Mouse (Mus musculus) heart, embryonic 16.5 days (tissue): Measurements from ENCODE around the gene Ufd1. TPM values are rescaled to one million over a fixed set of nuclear protein-coding genes. Genes with fewer than 3 reads are reported as not detected.
A peak's percentile ranks its signal among the peaks of the same experiment; 100 is the strongest.

Source experiments
- ATAC-seq: fragments of 200-750 bp; cut with Nextera tagmentation; replicated peaks from 2 replicates; pipeline ENCODE4 v1.8.0; 2017; ENCODE audit warnings: moderate number of reproducible peaks; ENCODE audit not compliant: insufficient read depth, low FRiP score; ENCODE audit errors: extremely low read depth
- H3K27ac ChIP-seq: fragments of 300-500 bp; sonication (generic); 2 replicates; pipeline ENCODE4 v1.5.1; 2014; ENCODE audit warnings: mild to moderate bottlenecking, low read length, control low read depth, moderate library complexity
- H3K27me3 ChIP-seq: fragments of 300-500 bp; sonication (generic); 2 replicates; pipeline ENCODE4 v1.6.1; 2014; ENCODE audit warnings: low read length, mixed read lengths; ENCODE audit not compliant: control insufficient read depth, insufficient read depth
- H3K36me3 ChIP-seq: fragments of 300-500 bp; sonication (generic); 2 replicates; pipeline ENCODE4 v1.6.1; 2014; ENCODE audit not compliant: control insufficient read depth, insufficient read depth
- H3K4me1 ChIP-seq: fragments of 300-500 bp; sonication (generic); 2 replicates; pipeline ENCODE4 v1.6.1; 2014; ENCODE audit warnings: low read length, mixed read lengths; ENCODE audit not compliant: control insufficient read depth, insufficient read depth
- H3K4me2 ChIP-seq: fragments of 300-500 bp; sonication (generic); 2 replicates; pipeline ENCODE4 v1.6.1; 2014; ENCODE audit warnings: low read depth, mild to moderate bottlenecking, control low read depth, low read length
- H3K4me3 ChIP-seq: fragments of 300-500 bp; sonication (generic); 2 replicates; pipeline ENCODE4 v1.5.1; 2014; ENCODE audit warnings: mild to moderate bottlenecking, control low read depth, low read length
- H3K9ac ChIP-seq: fragments of 300-500 bp; sonication (generic); 2 replicates; pipeline ENCODE4 v1.6.1; 2014; ENCODE audit warnings: low read length, control low read depth
- H3K9me3 ChIP-seq: fragments of 300-500 bp; sonication (generic); replicated peaks from 2 replicates; pipeline ENCODE4 v1.6.1; 2016; ENCODE audit warnings: low read length; ENCODE audit not compliant: control insufficient read depth
- WGBS: fragments of 180-500 bp; shearing (Covaris S2); extraction: QIAGEN DNeasy Blood & Tissue Kit; methylation state at CpG from one replicate; pipeline ENCODE4 v1.1.7; 2014; 5-methylcytosine and 5-hydroxymethylcytosine counted together
- polyA plus RNA-seq: library from polyadenylated mRNA; unstranded; fragments of >200 nt; fragmentation: Nextera tagmentation; extraction: Ambion mirVana; gene quantifications from 2 replicates; pipeline ENCODE4 v1.2.1, GENCODE M21; 2015

The Ufd1 gene
- polyA plus RNA-seq, 1 experiment from 2014 or later, result 75.5 TPM

DNA sequence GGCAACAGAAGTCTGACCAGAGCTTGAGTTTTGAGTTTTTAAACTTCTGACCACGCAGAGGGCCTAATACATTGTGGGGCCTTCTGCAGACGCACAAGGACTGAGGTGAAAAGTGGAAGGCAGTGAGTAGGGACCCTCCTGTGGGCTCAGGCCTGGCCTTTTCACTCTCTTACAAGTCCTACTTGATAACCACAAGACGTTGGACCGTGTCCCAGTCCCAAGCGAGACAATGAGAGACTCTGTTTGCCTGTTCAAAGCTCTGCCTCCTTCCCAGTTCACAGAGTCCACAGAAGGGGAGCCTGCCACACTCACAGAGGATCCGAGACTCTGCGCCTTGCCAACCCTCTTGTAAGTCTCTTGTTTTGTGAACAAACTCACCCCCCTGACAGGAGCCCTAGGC, 14.9 kb upstream of the Ufd1 start:
- Histone ChIP-seq H3K9me3 (no peaks in the 10 kb centered on the region), H3K4me2 (no peak overlapping the region), H3K27me3 (no peaks in the 10 kb centered on the region), H3K27ac (no peak overlapping the region), H3K4me1 (no peaks in the 10 kb centered on the region), H3K9ac (0 out of 2 replicates have a peak overlapping the region, but pooled peaks have one; percentile 13), H3K4me3 (no peak overlapping the region), H3K36me3 (peaks cover 38% of the 10 kb centered on the region)
- 86% methylated on average over 7 of the region's 7 CpGs for WGBS
- no peak for ATAC-seq

DNA sequence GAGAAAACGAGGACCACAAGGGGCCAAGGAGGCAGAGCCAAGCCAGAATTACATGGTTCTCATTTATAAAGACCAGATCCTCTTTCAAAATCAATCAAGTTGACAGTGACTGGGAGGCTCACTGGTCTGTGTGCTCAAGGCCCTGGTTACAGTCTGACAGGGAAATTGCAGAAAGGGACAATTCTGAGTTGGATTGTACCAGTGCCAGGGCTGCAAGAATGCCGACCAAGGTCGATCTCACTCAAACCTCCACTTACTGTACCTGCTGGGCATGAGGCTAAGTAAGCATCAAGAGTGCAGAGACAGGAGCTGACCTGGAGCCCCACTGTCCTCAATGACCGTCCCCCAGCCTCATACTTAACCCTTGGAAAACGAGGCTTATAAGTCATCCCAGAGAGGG, 13.4 kb upstream of the Ufd1 start:
- no peak overlapping the region for H3K4me3 ChIP-seq
- H3K9me3 ChIP-seq, result no peaks in the 10 kb centered on the region
- no peak overlapping the region for H3K27ac ChIP-seq
- no peaks in the 10 kb centered on the region for H3K4me1 ChIP-seq
- no peak for ATAC-seq
- H3K9ac ChIP-seq, result no peak overlapping the region
- no peak overlapping the region for H3K4me2 ChIP-seq
- 91% methylated on average over 5 of the region's 5 CpGs for WGBS
- H3K36me3 ChIP-seq, result peaks cover 34% of the 10 kb centered on the region
- no peaks in the 10 kb centered on the region for H3K27me3 ChIP-seq

DNA sequence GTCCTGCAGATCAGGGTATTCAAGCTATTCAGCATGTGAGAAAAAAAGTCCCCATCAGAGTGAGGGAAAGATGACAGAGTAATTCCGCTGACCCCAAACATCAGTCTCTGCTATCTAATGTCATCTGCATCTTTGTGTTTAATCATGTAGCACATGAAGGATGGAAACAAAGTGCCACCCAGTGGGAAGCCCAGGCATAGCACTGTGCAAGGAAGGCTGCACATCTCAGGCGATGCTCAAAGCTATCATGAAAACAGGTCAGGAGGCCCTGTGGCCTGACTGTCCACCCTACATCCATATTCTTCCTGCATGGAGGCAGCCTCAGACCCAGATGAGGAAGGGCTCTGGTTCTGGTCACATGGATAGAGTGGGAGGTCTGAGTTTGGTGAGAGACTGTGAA, 12.7 kb upstream of the Ufd1 start:
- no peak overlapping the region for H3K4me3 ChIP-seq
- no peaks in the 10 kb centered on the region for H3K4me1 ChIP-seq
- no peak overlapping the region for H3K9ac ChIP-seq
- ATAC-seq, result no peak
- H3K36me3 ChIP-seq, result peaks cover 31% of the 10 kb centered on the region
- no peaks in the 10 kb centered on the region for H3K9me3 ChIP-seq
- no peak overlapping the region for H3K27ac ChIP-seq
- WGBS, result 73% methylated on average over 2 of the region's 2 CpGs
- no peak overlapping the region for H3K4me2 ChIP-seq
- no peaks in the 10 kb centered on the region for H3K27me3 ChIP-seq

DNA sequence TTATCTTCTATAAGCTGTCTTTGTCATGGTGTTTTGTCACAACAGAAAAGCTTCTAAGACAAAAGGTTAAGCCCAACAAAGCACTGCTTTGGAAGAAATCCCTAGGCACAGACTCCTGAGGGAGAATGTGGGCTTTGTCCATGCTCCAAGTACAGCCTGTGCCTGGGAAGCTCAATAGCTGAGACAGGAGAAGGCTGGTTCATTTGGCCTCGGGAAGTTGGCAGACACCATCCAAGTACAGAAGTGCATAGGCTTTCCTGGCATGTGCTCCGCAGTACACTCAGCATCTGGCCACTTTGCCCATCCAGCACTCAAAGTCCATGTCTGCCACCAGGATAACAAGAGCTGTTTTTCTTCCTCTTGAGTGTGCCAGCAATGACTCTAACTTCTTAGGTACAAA, 5.8 kb upstream of the Ufd1 start:
- no peak for ATAC-seq
- no peaks in the 10 kb centered on the region for H3K9me3 ChIP-seq
- H3K4me3 ChIP-seq, result no peak overlapping the region
- no peaks in the 10 kb centered on the region for H3K27me3 ChIP-seq
- peaks cover 47% of the 10 kb centered on the region for H3K36me3 ChIP-seq
- no peak overlapping the region for H3K9ac ChIP-seq
- H3K4me2 ChIP-seq, result no peak overlapping the region
- peaks cover under 1% of the 10 kb centered on the region; the same call in 1 of the 2 replicates for H3K4me1 ChIP-seq
- H3K27ac ChIP-seq, result no peak overlapping the region
- 87% methylated on average over 2 of the region's 2 CpGs for WGBS

DNA sequence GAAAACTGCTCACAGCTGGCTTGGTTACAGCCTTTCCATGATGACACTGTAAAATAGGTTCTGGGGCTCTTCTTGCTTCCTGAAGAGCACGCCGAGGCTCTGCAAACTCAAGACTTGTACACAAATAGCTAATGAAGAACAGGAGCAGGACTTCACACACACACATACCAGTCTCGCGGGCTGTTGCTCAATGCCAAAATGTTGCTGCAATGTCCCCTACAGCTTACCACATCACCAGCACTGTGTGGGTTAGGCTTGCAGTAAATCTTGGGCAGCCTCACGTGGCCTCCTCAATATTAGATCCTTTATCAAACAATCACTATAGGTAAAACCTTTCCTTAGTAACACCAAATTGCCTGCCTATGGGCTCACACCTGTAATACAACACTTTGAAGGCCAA, 2.6 kb upstream of the Ufd1 start:
- H3K4me2 ChIP-seq, result no peak overlapping the region
- no peak overlapping the region for H3K27ac ChIP-seq
- H3K36me3 ChIP-seq, result peaks cover 36% of the 10 kb centered on the region
- H3K4me1 ChIP-seq, result peaks cover 16% of the 10 kb centered on the region
- WGBS, result 90% methylated on average over 5 of the region's 5 CpGs
- H3K9me3 ChIP-seq, result no peaks in the 10 kb centered on the region
- H3K27me3 ChIP-seq, result no peaks in the 10 kb centered on the region
- no peak overlapping the region for H3K4me3 ChIP-seq
- ATAC-seq, result no peak
- H3K9ac ChIP-seq, result no peak overlapping the region

DNA sequence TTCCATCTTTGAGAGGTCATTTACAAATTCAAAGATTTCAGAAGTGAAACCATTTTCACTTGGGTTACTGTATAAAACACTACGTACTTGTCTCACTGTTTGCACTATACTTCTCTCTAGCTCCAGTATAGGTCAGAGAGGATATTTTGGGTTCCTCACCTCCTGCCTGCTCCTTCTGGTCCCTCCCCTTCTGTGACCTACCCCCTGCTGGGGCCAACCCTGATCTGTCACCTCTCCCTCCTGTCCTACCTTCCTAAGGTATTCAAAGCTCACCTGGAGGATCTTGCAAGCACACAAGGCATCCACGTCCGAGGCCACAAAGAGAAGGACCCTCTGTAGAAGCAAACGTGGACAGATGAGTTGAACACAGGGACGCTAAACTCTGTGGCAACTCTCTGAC, 547 bp upstream of the Ufd1 start:
- peak; percentile 12; the same call in 1 of the 2 replicates for ATAC-seq
- H3K27ac ChIP-seq, result peak overlapping the region; percentile 25; the same call in 1 of the 2 replicates
- no peaks in the 10 kb centered on the region for H3K27me3 ChIP-seq
- no peaks in the 10 kb centered on the region for H3K9me3 ChIP-seq
- 3% methylated on average over 5 of the region's 5 CpGs for WGBS
- H3K4me3 ChIP-seq, result peak overlapping the region; percentile 68
- H3K4me2 ChIP-seq, result peak overlapping the region; percentile 95
- H3K9ac ChIP-seq, result peak overlapping the region; percentile 83
- peaks cover 34% of the 10 kb centered on the region for H3K36me3 ChIP-seq
- H3K4me1 ChIP-seq, result peaks cover 16% of the 10 kb centered on the region

DNA sequence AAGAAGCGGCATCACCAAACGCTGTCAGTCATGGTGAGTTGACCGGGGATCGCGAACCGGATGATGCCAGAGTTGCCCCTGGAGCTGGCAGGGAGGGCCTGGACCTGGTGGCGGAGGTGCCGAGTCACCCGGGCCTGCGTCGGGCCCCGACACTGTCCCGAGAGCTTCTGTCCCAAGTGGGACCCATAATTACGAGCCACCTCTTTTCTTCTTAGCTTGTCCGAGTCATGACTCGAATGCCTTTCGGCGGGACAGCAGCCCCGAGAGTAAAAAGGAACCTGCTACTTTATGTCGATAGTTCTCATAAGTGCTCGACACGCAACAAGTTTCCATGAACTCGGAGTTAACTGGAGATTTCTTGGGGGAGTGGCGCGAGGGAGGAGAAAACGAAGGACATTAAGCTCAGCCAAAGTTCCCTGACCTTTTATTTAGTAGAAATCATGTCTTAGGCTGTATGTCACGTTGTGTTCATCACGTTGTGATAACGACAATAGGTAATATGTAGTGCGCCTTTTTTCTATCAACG, 869 bp downstream of the Ufd1 start:
- Histone ChIP-seq H3K36me3 (peaks cover 32% of the 10 kb centered on the region), H3K9ac (peak overlapping the region; percentile 83), H3K27ac (peak overlapping the region; percentile 75), H3K4me2 (peak overlapping the region; percentile 95), H3K27me3 (no peaks in the 10 kb centered on the region), H3K4me3 (peak overlapping the region; percentile 68), H3K4me1 (peaks cover 16% of the 10 kb centered on the region), H3K9me3 (no peaks in the 10 kb centered on the region)
- 2% methylated on average over 31 of the region's 31 CpGs for WGBS
- ATAC-seq, result peak; percentile 8; the same call in 1 of the 2 replicates

DNA sequence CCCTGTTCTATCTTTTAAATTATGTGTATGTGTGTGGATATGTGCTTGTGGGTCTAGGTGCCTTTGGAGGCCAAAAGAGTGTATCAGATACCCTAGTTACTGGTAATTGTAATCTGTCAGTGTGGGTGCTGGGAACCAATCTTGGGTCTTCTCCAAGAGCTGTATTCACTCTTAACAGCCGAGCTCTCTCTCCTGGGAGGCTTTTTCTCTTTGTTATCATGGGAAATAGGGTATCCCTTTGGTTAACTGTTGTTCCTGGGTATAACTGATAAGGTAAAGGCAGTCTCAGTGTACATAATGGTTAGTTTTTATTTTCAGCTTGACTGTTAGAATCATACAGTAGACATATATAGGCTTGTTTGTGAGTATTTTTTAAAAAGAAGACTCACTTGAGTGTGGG, 10.8 kb downstream of the Ufd1 start:
- H3K4me1 ChIP-seq, result no peaks in the 10 kb centered on the region
- no peak for ATAC-seq
- 87% methylated on average over 1 of the region's 1 CpGs for WGBS

DNA sequence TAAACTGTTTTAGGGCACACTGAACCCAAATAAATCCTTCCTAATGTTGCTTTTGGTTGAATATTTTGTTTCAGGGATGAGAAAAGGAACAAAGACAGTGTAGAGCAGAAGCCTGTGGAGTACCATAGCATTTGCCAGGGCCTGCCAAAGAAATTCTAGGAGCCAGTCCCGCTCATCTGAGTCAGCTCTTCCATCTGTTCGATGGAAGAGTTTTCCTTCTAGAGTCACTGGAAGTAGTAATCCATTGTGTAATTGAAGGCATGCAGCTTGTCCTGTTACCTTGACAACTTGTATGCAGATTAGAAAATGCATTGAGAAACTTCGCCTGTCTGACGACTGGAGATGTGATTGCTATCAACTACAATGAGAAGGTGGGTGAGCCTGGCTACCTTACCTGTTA, 11.3 kb downstream of the Ufd1 start:
- ATAC-seq, result no peak
- no peak overlapping the region for H3K4me3 ChIP-seq
- H3K4me1 ChIP-seq, result no peaks in the 10 kb centered on the region
- WGBS, result 85% methylated on average over 4 of the region's 4 CpGs
- H3K9ac ChIP-seq, result no peak overlapping the region
- peaks cover 83% of the 10 kb centered on the region for H3K36me3 ChIP-seq
- H3K27me3 ChIP-seq, result no peaks in the 10 kb centered on the region
- H3K9me3 ChIP-seq, result no peaks in the 10 kb centered on the region
- no peak overlapping the region for H3K27ac ChIP-seq
- no peak overlapping the region for H3K4me2 ChIP-seq

More for the DNA sequence above, 10.8 kb downstream of the Ufd1 start:
- no peaks in the 10 kb centered on the region for H3K9me3 ChIP-seq
- no peak overlapping the region for H3K9ac ChIP-seq
- H3K27ac ChIP-seq, result no peak overlapping the region
- peaks cover 81% of the 10 kb centered on the region for H3K36me3 ChIP-seq
- no peak overlapping the region for H3K4me3 ChIP-seq
- no peaks in the 10 kb centered on the region for H3K27me3 ChIP-seq
- H3K4me2 ChIP-seq, result no peak overlapping the region
